Mouse (Mus musculus) B cell, adult 2 months (primary cell): Measurements from ENCODE around the gene Rab34.
A peak's percentile ranks its signal among the peaks of the same experiment; 100 is the strongest.

Experiments used
- DNase-seq, 2 experiments: peaks; one replicate each; pipeline ENCODE4 v3.0.0; 2022

Gene Rab34

GRCm38 (mm10) chr11:78164924-78165760 lies 23.1 kb upstream of the Rab34 start, which contains the start of gene Traf4:
Traf4 (minus strand) TSS chr11:78165589.
- peak; percentile 86 to 88 for DNase-seq

- no peak for DNase-seq
Observed at GRCm38 (mm10) chr11:78165761-78166109, 22.5 kb upstream of the Rab34 start.

- DNase-seq, result no peak
Observed at GRCm38 (mm10) chr11:78166161-78166560, 22.1 kb upstream of the Rab34 start.

- no peak for DNase-seq
Observed at GRCm38 (mm10) chr11:78166640-78167039, 21.6 kb upstream of the Rab34 start.

GRCm38 (mm10) chr11:78167257-78167959 lies 20.8 kb upstream of the Rab34 start:
- no peak for DNase-seq

GRCm38 (mm10) chr11:78168541-78169468 lies 19.4 kb upstream of the Rab34 start:
- peak; percentile 71 to 77 for DNase-seq

GRCm38 (mm10) chr11:78170306-78170705 lies 17.9 kb upstream of the Rab34 start:
- no peak for DNase-seq

GRCm38 (mm10) chr11:78171328-78171727 lies 16.9 kb upstream of the Rab34 start:
- DNase-seq, result no peak

GRCm38 (mm10) chr11:78172034-78172747 lies 16.0 kb upstream of the Rab34 start:
- DNase-seq, result peak; percentile 30 to 42

GRCm38 (mm10) chr11:78172748-78173383 lies 15.4 kb upstream of the Rab34 start:
- DNase-seq, result no peak

- no peak for DNase-seq
Observed at GRCm38 (mm10) chr11:78174506-78174905, 13.7 kb upstream of the Rab34 start.

GRCm38 (mm10) chr11:78175771-78176401 lies 12.3 kb upstream of the Rab34 start:
- no peak for DNase-seq

GRCm38 (mm10) chr11:78176402-78176862 lies 11.8 kb upstream of the Rab34 start, which contains the start of the genes Nek8 and Tlcd1:
Nek8 (minus strand) TSS chr11:78176675.
Tlcd1 (plus strand) TSS chr11:78176711.
- DNase-seq, result peak; percentile 95

- peak; percentile 46 to 47 for DNase-seq
Observed at GRCm38 (mm10) chr11:78176905-78177331, 11.3 kb upstream of the Rab34 start.

GRCm38 (mm10) chr11:78177437-78177836 lies 10.8 kb upstream of the Rab34 start:
- DNase-seq, result no peak

- peak; percentile 91 for DNase-seq
Observed at GRCm38 (mm10) chr11:78177903-78178858, 10.0 kb upstream of the Rab34 start.

GRCm38 (mm10) chr11:78178859-78179437 lies 9.3 kb upstream of the Rab34 start:
- DNase-seq, result peak in 1 of 2 experiments; percentile 21

GRCm38 (mm10) chr11:78179438-78179999 lies 8.7 kb upstream of the Rab34 start:
- no peak for DNase-seq
